Comparison of ENCODE assay signal across 9 mouse cellular contexts in genomic region chr1:72535725-72536571, GRCm38 (mm10). TPM values are rescaled to one million over a fixed set of nuclear protein-coding genes. Genes with fewer than 3 reads are reported as not detected.
DNase-seq lines count a peak whose midpoint lies in the region.
"Had no signal": no experiment of that assay in that cellular context is flagged by ENCODE, and none has a peak within 500 bp of the region (broad histone marks: within the 10 kb centered on the region; RNA-seq: fewer than 3 reads in every experiment).

No protein-coding gene starts in this region.

- intact Hi-C loops in left cerebral cortex, postnatal 36 days (cut with DNase I), result loop anchor here (5.0 kb wide), 3 partner anchors 41 to 229 kb away; partner anchors contain the start of gene Xrcc5

- DNase-seq in kidney, postnatal 10 days, result peak; percentile 23
- no peak for DNase-seq in kidney, postnatal 14 days
- peak; percentile 13 for DNase-seq in cerebellum, adult 8-10 months
- peak; percentile 37 to 50 for DNase-seq in frontal cortex, postnatal 10 days (ENCODE audit: low spot score in 2 of 2)
- peak; percentile 51 to 68 for DNase-seq in left cerebral cortex, postnatal 36 days (ENCODE audit: low spot score in 2 of 2)
- DNase-seq in right cerebral cortex, adult 2 months (ENCODE audit: low spot score in 2 of 2), result peak; percentile 48 to 50
- DNase-seq in thymus, postnatal 36 days, result no peak
- DNase-seq in thymus, postnatal 0 days (ENCODE audit: low spot score), result no peak

RNA-seq across cellular contexts. Expression of gene March4, which starts 0.8 kb away (rescaled TPM):
- 10 to 100 TPM; 17.5 to 20.4 TPM for total RNA-seq in left cerebral cortex, postnatal 36 days (2021)
- not detected in 2 replicates for polyA plus RNA-seq in thymus, postnatal 0 days (2015; fragmentation: Nextera tagmentation; extraction: Ambion mirVana)
- polyA plus RNA-seq: liver, embryonic 14.5 days had no signal

RNA-seq across cellular contexts. Expression of gene Smarcal1, which starts 47.1 kb away (rescaled TPM):
- 10 to 100 TPM; 62.2 to 64.9 TPM for total RNA-seq in left cerebral cortex, postnatal 36 days (2021)
- 16.2 and 17.2 TPM in 2 replicates for polyA plus RNA-seq in thymus, postnatal 0 days (2015; fragmentation: Nextera tagmentation; extraction: Ambion mirVana)

Comparison
In these comparisons a context has a peak if more than half of its experiments do, and no peak if none do; other contexts are left out.
1. DNase-seq: peak in kidney, postnatal 10 days (single experiment), cerebellum, adult 8-10 months (single experiment), frontal cortex, postnatal 10 days (2 of 2), left cerebral cortex, postnatal 36 days (2 of 2) and right cerebral cortex, adult 2 months (2 of 2); none in kidney, postnatal 14 days (single experiment), thymus, postnatal 36 days (0 of 2) and thymus, postnatal 0 days (single experiment).